Comparison of ENCODE assay signal across 8 mouse cellular contexts in the genomic region with DNA sequence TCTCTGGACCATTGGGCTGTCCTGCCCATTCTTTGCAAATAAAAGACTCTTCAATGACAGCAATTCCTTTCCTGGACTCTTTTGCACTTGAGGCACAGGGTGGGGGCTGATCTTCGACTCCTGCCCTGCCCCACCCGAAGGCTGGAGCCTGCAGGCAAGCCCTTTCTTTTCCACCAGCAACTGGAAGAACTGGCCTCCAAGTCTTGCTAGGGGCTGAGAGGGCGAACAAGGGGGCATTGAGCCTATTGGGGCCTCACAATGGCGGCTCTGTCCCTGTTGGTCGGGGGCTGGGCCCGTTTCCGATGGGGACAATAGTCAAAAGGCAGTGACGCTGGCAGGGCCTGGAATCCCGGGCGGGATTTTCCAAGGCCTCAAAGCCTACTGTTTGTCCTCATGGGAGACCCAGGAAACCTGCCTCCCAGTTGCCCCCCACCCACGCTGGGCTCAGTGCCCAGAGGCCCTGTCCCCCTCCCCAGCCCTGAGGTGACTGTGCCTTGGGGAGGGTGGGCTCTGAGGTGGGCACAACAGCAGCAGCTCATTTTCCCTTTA. TPM values are rescaled to one million over a fixed set of nuclear protein-coding genes. Genes with fewer than 3 reads are reported as not detected.
A peak's percentile ranks its signal among the peaks of the same experiment; 100 is the strongest.
DNase-seq lines count a peak whose midpoint lies in the region; ATAC-seq lines count a peak whose summit lies in the region.
"Had no signal": no experiment of that assay in that cellular context is flagged by ENCODE, and none has a peak within 500 bp of the region (broad histone marks: within the 10 kb centered on the region; RNA-seq: fewer than 3 reads in every experiment).

No protein-coding gene starts in this region.

- H3K9ac ChIP-seq in forebrain, embryonic 11.5 days (ENCODE audit: low read length), result peak overlapping the region; percentile 32; the same call in 1 of the 2 replicates
- no peak overlapping the region for H3K9ac ChIP-seq in stomach, embryonic 15.5 days

- 12% methylated on average over 11 of the region's 11 CpGs for WGBS in forebrain, embryonic 11.5 days
- 63% methylated on average over 11 of the region's 11 CpGs for WGBS in stomach, embryonic 15.5 days

- no peaks in the 10 kb centered on the region for H3K9me3 ChIP-seq in forebrain, embryonic 11.5 days (ENCODE audit: control insufficient read depth, low read length)
- H3K9me3 ChIP-seq in stomach, embryonic 15.5 days, result no peaks in the 10 kb centered on the region

- H3K4me2 ChIP-seq in forebrain, embryonic 11.5 days (ENCODE audit: low read depth, low read length, severe bottlenecking), result 0 out of 2 replicates have a peak overlapping the region, but pooled peaks have one; percentile 11
- no peak overlapping the region for H3K4me2 ChIP-seq in stomach, embryonic 15.5 days

- DNase-seq in retina, postnatal 1 day, result peak; percentile 54
- no peak for DNase-seq in retina, embryonic 14.5 days (ENCODE audit: low spot score)
- DNase-seq in forebrain, embryonic 11.5 days (ENCODE audit: low spot score), result peak; percentile 73
- peak; percentile 49 to 60 for DNase-seq in layer of hippocampus, postnatal 10 days (ENCODE audit: low spot score in 2 of 2)
- DNase-seq in kidney, adult 8-10 months, result no peak
- no peak for DNase-seq in left cerebral cortex, adult 18-20 months (ENCODE audit: low spot score in 2 of 2)

- H3K4me3 ChIP-seq in forebrain, embryonic 11.5 days (ENCODE audit: low read depth, low read length), result no peak overlapping the region
- no peak overlapping the region for H3K4me3 ChIP-seq in stomach, embryonic 15.5 days (replicated peaks)
- H3K4me3 ChIP-seq: erythroblast, embryonic 14.5 days had no signal

- no peaks in the 10 kb centered on the region for H3K36me3 ChIP-seq in forebrain, embryonic 11.5 days (ENCODE audit: control insufficient read depth, insufficient read depth, low read length)
- H3K36me3 ChIP-seq in stomach, embryonic 15.5 days, result peaks cover 15% of the 10 kb centered on the region

- ATAC-seq in forebrain, embryonic 11.5 days (replicated peaks; ENCODE audit: low FRiP score), result peak; percentile 55
- peak; percentile 28; the same call in 1 of the 2 replicates for ATAC-seq in stomach, embryonic 15.5 days (ENCODE audit: insufficient read depth, low FRiP score, low read depth)

- H3K27ac ChIP-seq in forebrain, embryonic 11.5 days (ENCODE audit: low read depth, low read length), result peak overlapping the region; percentile 37
- peak overlapping the region; percentile 16; the same call in 1 of the 2 replicates for H3K27ac ChIP-seq in stomach, embryonic 15.5 days

- no peaks in the 10 kb centered on the region for H3K27me3 ChIP-seq in forebrain, embryonic 11.5 days (ENCODE audit: control insufficient read depth, insufficient read depth, low read length)
- no peaks in the 10 kb centered on the region for H3K27me3 ChIP-seq in stomach, embryonic 15.5 days (replicated peaks)

- peaks cover 7% of the 10 kb centered on the region; the same call in 1 of the 2 replicates for H3K4me1 ChIP-seq in forebrain, embryonic 11.5 days (replicated peaks; ENCODE audit: control insufficient read depth, insufficient read depth, low read length)
- peaks cover 26% of the 10 kb centered on the region for H3K4me1 ChIP-seq in stomach, embryonic 15.5 days

RNA-seq across cellular contexts. Expression of a gene that starts 6.6 kb away (rescaled TPM):
- 62.1 and 65.7 TPM in 2 replicates for polyA plus RNA-seq in forebrain, embryonic 11.5 days (2014; fragmentation: Nextera tagmentation; extraction: Ambion mirVana)
- 10 to 100 TPM; 41.1 to 43.3 TPM for total RNA-seq in layer of hippocampus, postnatal 10 days (2021)
- 66.0 and 66.4 TPM in 2 replicates for polyA plus RNA-seq in stomach, embryonic 15.5 days (2015; fragmentation: Nextera tagmentation; extraction: Ambion mirVana)
- total RNA-seq in left cerebral cortex, adult 18-20 months (2021), result 10 to 100 TPM; 45.5 to 53.6 TPM

RNA-seq across cellular contexts. Expression of a gene that starts 15.6 kb away (rescaled TPM):
- 0.21 and 0.71 TPM in 2 replicates for polyA plus RNA-seq in forebrain, embryonic 11.5 days (2014; fragmentation: Nextera tagmentation; extraction: Ambion mirVana)
- total RNA-seq in layer of hippocampus, postnatal 10 days (2021), result not detected
- polyA plus RNA-seq in stomach, embryonic 15.5 days (2015; fragmentation: Nextera tagmentation; extraction: Ambion mirVana), result 9.5 and 11.6 TPM in 2 replicates
- total RNA-seq in left cerebral cortex, adult 18-20 months (2021), result under 1 TPM; 0.40 to 0.42 TPM
- polyA plus RNA-seq: erythroblast, embryonic 14.5 days had no signal

RNA-seq across cellular contexts. Expression of a gene that starts 23.4 kb away (rescaled TPM):
- 2.6 and 2.7 TPM in 2 replicates for polyA plus RNA-seq in forebrain, embryonic 11.5 days (2014; fragmentation: Nextera tagmentation; extraction: Ambion mirVana)
- 10 to 100 TPM; 28.4 to 33.9 TPM for total RNA-seq in layer of hippocampus, postnatal 10 days (2021)
- 10.6 and 11.2 TPM in 2 replicates for polyA plus RNA-seq in stomach, embryonic 15.5 days (2015; fragmentation: Nextera tagmentation; extraction: Ambion mirVana)
- total RNA-seq in left cerebral cortex, adult 18-20 months (2021), result 100 to 1,000 TPM; 171 to 181 TPM

RNA-seq across cellular contexts. Expression of a gene that starts 53.4 kb away (rescaled TPM):
- polyA plus RNA-seq in forebrain, embryonic 11.5 days (2014; fragmentation: Nextera tagmentation; extraction: Ambion mirVana), result 4.6 and 5.6 TPM in 2 replicates
- total RNA-seq in layer of hippocampus, postnatal 10 days (2021), result 10 to 100 TPM; 33.3 to 35.3 TPM
- 6.0 and 7.3 TPM in 2 replicates for polyA plus RNA-seq in stomach, embryonic 15.5 days (2015; fragmentation: Nextera tagmentation; extraction: Ambion mirVana)
- total RNA-seq in left cerebral cortex, adult 18-20 months (2021), result 100 to 1,000 TPM in 1 of 2 experiments, 10 to 100 TPM in 1; 77.7 to 111 TPM

Comparison
In these comparisons a context has a peak if more than half of its experiments do, and no peak if none do; other contexts are left out.
1. DNase-seq: peak in retina, postnatal 1 day (single experiment), forebrain, embryonic 11.5 days (single experiment) and layer of hippocampus, postnatal 10 days (2 of 2); none in retina, embryonic 14.5 days (single experiment), kidney, adult 8-10 months (0 of 2) and left cerebral cortex, adult 18-20 months (0 of 2).
2. RNA of a gene that starts 23.4 kb away (total RNA-seq): 171 to 181 TPM in left cerebral cortex, adult 18-20 months; 28.4 to 33.9 TPM in layer of hippocampus, postnatal 10 days; every median in the first group is over 4 times any median in the second.